Mouse (Mus musculus) spleen, adult 2 months (tissue): Measurements from ENCODE around the gene Iqcb1. TPM values are rescaled to one million over a fixed set of nuclear protein-coding genes. Genes with fewer than 3 reads are reported as not detected.
A peak's percentile ranks its signal among the peaks of the same experiment; 100 is the strongest.

ENCODE experiments used
- DNase-seq, 2 experiments: peaks; one replicate each; pipeline versions ENCODE4 v3.0.0 to v3.0.0-alpha.2; 2012 to 2021; ENCODE audit warnings: low spot score in 2 of 2, low read depth in 1 of 2
- H3K27ac ChIP-seq: fragments of 200-500 bp; 2 replicates; pipeline ENCODE4 v1.5.1; 2012; ENCODE audit warnings: low read length, inconsistent platforms; ENCODE audit not compliant: insufficient read depth
- H3K27me3 ChIP-seq: fragments of 200-500 bp; 2 replicates; pipeline ENCODE4 v1.6.1; 2012; ENCODE audit warnings: mild to moderate bottlenecking, moderate library complexity, low read length, inconsistent platforms; ENCODE audit not compliant: control insufficient read depth, insufficient read depth
- H3K36me3 ChIP-seq: fragments of 200-500 bp; 2 replicates; pipeline ENCODE4 v1.6.1; 2012; ENCODE audit warnings: mild to moderate bottlenecking, low read length, inconsistent platforms; ENCODE audit not compliant: control insufficient read depth, insufficient read depth
- H3K4me1 ChIP-seq: fragments of 200-500 bp; 2 replicates; pipeline ENCODE4 v1.6.1; 2011; ENCODE audit warnings: inconsistent platforms; ENCODE audit not compliant: control insufficient read depth, insufficient read depth, insufficient read length
- H3K4me3 ChIP-seq: fragments of 200-500 bp; 2 replicates; pipeline ENCODE4 v1.5.1; 2011; ENCODE audit warnings: mild to moderate bottlenecking, inconsistent platforms; ENCODE audit not compliant: insufficient read depth, insufficient read length; ENCODE audit errors: extremely low read depth
- CTCF ChIP-seq: fragments of 200-500 bp; IDR thresholded peaks from 2 replicates; pipeline ENCODE4 v1.5.1; 2011; ENCODE audit warnings: mild to moderate bottlenecking, inconsistent platforms; ENCODE audit not compliant: insufficient read depth, insufficient read length, insufficient replicate concordance; ENCODE audit errors: extremely low read depth
- POLR2A ChIP-seq: fragments of 200-500 bp; IDR thresholded peaks from 2 replicates; pipeline ENCODE4 v1.6.1; 2011; ENCODE audit warnings: low read depth, low read length, inconsistent platforms
- WGBS: fragments of 180-500 bp; shearing (Covaris S2); methylation state at CpG from one replicate; pipeline ENCODE4 v1.1.7; 2018; 5-methylcytosine and 5-hydroxymethylcytosine counted together
- polyA plus RNA-seq: library from polyadenylated mRNA; depleted of rRNA; stranded (reverse); fragments of >200 nt; gene quantifications from 2 replicates; pipeline ENCODE4 v1.2.3, GENCODE M21; 2012; rRNA removed

Gene Iqcb1
- polyA plus RNA-seq: 1.1 and 1.3 TPM in 2 replicates

GRCm38 (mm10) chr16:36828054-36828786, at the start of gene Iqcb1:
Iqcb1 (plus strand) TSS chr16:36828385.
- Histone ChIP-seq H3K4me1 (peaks cover 6% of the 10 kb centered on the region; the same call in 1 of the 2 replicates), H3K36me3 (no peaks in the 10 kb centered on the region), H3K27me3 (no peaks in the 10 kb centered on the region), H3K4me3 (peak within 1 kb of the TSS; percentile 88), H3K27ac (0 out of 2 replicates have a peak within 1 kb of the TSS, but pooled peaks have one; percentile 5)
- DNase-seq: peak; percentile 60 to 80
- no peak for TF ChIP-seq CTCF
- TF ChIP-seq POLR2A: no peak; the same call in 1 of the 2 replicates
- 1% methylated on average over 64 of the region's 64 CpGs for WGBS

- no peaks in the 10 kb centered on the region for H3K27me3 ChIP-seq
- WGBS: 91% methylated on average over 2 of the region's 2 CpGs
- TF ChIP-seq CTCF: no peak
- TF ChIP-seq POLR2A: no peak
- H3K36me3 ChIP-seq: no peaks in the 10 kb centered on the region
- no peak overlapping the region for H3K27ac ChIP-seq
- H3K4me3 ChIP-seq: no peak overlapping the region
- no peaks in the 10 kb centered on the region for H3K4me1 ChIP-seq
- DNase-seq: no peak
Measured at GRCm38 (mm10) chr16:36784146-36784545, 44.0 kb upstream of the Iqcb1 start.

GRCm38 (mm10) chr16:36784594-36785313, 43.4 kb upstream of the Iqcb1 start, which contains the start of gene Slc15a2:
Slc15a2 (minus strand) TSS chr16:36784962.
- H3K27ac ChIP-seq: no peak within 1 kb of the TSS
- H3K36me3 ChIP-seq: no peaks in the 10 kb centered on the region
- TF ChIP-seq CTCF: no peak
- no peak for TF ChIP-seq POLR2A
- no peaks in the 10 kb centered on the region for H3K27me3 ChIP-seq
- no peak for DNase-seq
- 77% methylated on average over 10 of the region's 10 CpGs for WGBS
- H3K4me1 ChIP-seq: no peaks in the 10 kb centered on the region
- H3K4me3 ChIP-seq: no peak within 1 kb of the TSS

GRCm38 (mm10) chr16:36786466-36786865, 41.7 kb upstream of the Iqcb1 start:
- TF ChIP-seq CTCF: no peak
- no peak for TF ChIP-seq POLR2A
- H3K4me1 ChIP-seq: no peaks in the 10 kb centered on the region
- 92% methylated on average over 7 of the region's 7 CpGs for WGBS
- no peak overlapping the region for H3K27ac ChIP-seq
- no peaks in the 10 kb centered on the region for H3K36me3 ChIP-seq
- no peaks in the 10 kb centered on the region for H3K27me3 ChIP-seq
- no peak for DNase-seq
- H3K4me3 ChIP-seq: no peak overlapping the region

- Histone ChIP-seq H3K4me1 (no peaks in the 10 kb centered on the region), H3K27ac (no peak overlapping the region), H3K36me3 (no peaks in the 10 kb centered on the region), H3K27me3 (no peaks in the 10 kb centered on the region), H3K4me3 (no peak overlapping the region)
- DNase-seq: no peak
- WGBS: 91% methylated on average over 4 of the region's 4 CpGs
- TF ChIP-seq CTCF: no peak
- no peak for TF ChIP-seq POLR2A
Measured at GRCm38 (mm10) chr16:36790166-36790565, 38.0 kb upstream of the Iqcb1 start.

- Histone ChIP-seq H3K27ac (no peak overlapping the region), H3K4me3 (no peak overlapping the region), H3K4me1 (no peaks in the 10 kb centered on the region), H3K27me3 (no peaks in the 10 kb centered on the region), H3K36me3 (no peaks in the 10 kb centered on the region)
- WGBS: 15% methylated on average over 2 of the region's 2 CpGs
- no peak for DNase-seq
- TF ChIP-seq CTCF: no peak
- no peak for TF ChIP-seq POLR2A
Measured at GRCm38 (mm10) chr16:36794976-36795375, 33.2 kb upstream of the Iqcb1 start.

GRCm38 (mm10) chr16:36798334-36798733, 29.9 kb upstream of the Iqcb1 start:
- Histone ChIP-seq H3K36me3 (no peaks in the 10 kb centered on the region), H3K4me1 (no peaks in the 10 kb centered on the region), H3K4me3 (no peak overlapping the region), H3K27me3 (no peaks in the 10 kb centered on the region), H3K27ac (no peak overlapping the region)
- TF ChIP-seq CTCF (no peak), POLR2A (no peak)
- WGBS: 80% methylated on average over 2 of the region's 2 CpGs
- no peak for DNase-seq
